ENCODE assay signal across 17 mouse cellular contexts in the genomic region with DNA sequence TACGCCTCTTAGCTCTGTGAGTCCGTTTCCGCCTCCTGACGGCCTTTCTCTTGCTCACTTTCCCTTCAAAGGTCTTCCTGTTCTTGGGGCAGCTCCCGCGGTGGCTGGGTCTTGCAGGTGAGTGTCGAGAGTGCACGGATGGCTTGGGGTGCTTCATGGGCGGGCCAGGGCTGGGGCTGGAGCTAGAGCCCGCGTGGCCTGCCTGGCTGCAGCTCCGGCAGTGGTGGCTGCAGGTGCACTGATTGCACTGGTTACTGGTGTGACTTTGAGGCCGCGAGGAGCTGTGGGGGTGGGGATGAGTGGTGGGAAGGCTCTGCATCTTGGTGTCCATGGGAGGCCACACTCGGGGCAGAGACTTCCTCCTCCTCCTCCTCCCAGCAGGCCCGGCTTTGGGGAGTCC. TPM values are rescaled to one million over a fixed set of nuclear protein-coding genes. Genes with fewer than 3 reads are reported as not detected.
DNase-seq lines count a peak whose midpoint lies in the region; ATAC-seq and TF ChIP-seq lines count a peak whose summit lies in the region.
"Had no signal": no experiment of that assay in that cellular context is flagged by ENCODE, and none has a peak within 500 bp of the region (broad histone marks: within the 10 kb centered on the region; RNA-seq: fewer than 3 reads in every experiment).

A gene (minus strand): TSS at position 390 of the 400 bp plus-strand sequence.

- no peak within 1 kb of the TSS; the same call in 1 of the 2 replicates for H3K9ac ChIP-seq in midbrain, postnatal 0 days (replicated peaks; ENCODE audit: low read length, poor library complexity, severe bottlenecking)
- H3K9ac ChIP-seq: midbrain, embryonic 12.5 days had no signal

- no peak within 1 kb of the TSS for H3K4me2 ChIP-seq in midbrain, postnatal 0 days (ENCODE audit: low read depth, low read length, poor library complexity, severe bottlenecking)
- H3K4me2 ChIP-seq: midbrain, embryonic 12.5 days had no signal

- H3K9me3 ChIP-seq in G1E (replicated peaks): peaks cover 7% of the 10 kb centered on the region
- H3K9me3 ChIP-seq in limb, embryonic 10.5 days (replicated peaks): no peaks in the 10 kb centered on the region
- H3K9me3 ChIP-seq in midbrain, postnatal 0 days (ENCODE audit: low read length): no peaks in the 10 kb centered on the region
- H3K9me3 ChIP-seq: midbrain, embryonic 12.5 days had no signal

- H3K36me3 ChIP-seq in spleen, adult 2 months (ENCODE audit: control insufficient read depth, insufficient read depth, low read length): no peaks in the 10 kb centered on the region
- H3K36me3 ChIP-seq in G1E (replicated peaks): peaks cover 14% of the 10 kb centered on the region
- H3K36me3 ChIP-seq in limb, embryonic 10.5 days: no peaks in the 10 kb centered on the region
- no peaks in the 10 kb centered on the region for H3K36me3 ChIP-seq in midbrain, postnatal 0 days (ENCODE audit: insufficient read depth, low read length)
- H3K36me3 ChIP-seq: midbrain, embryonic 12.5 days had no signal

- TF ChIP-seq CTCF in spleen, adult 2 months (IDR thresholded peaks at IDR 0.05; ENCODE audit: extremely low read depth, insufficient read depth, insufficient read length, insufficient replicate concordance): no peak
- no peak for TF ChIP-seq CTCF in G1E (IDR thresholded peaks at IDR 0.05; ENCODE audit: low read depth, low read length)
- no peak for TF ChIP-seq CTCF in midbrain, postnatal 0 days (IDR thresholded peaks at IDR 0.05)

- H3K27me3 ChIP-seq in spleen, adult 2 months (ENCODE audit: control insufficient read depth, insufficient read depth, low read length): no peaks in the 10 kb centered on the region
- peaks cover 34% of the 10 kb centered on the region for H3K27me3 ChIP-seq in G1E (ENCODE audit: insufficient read depth, low read length)
- H3K27me3 ChIP-seq in limb, embryonic 10.5 days (ENCODE audit: low read depth, poor library complexity, severe bottlenecking): peaks cover 8% of the 10 kb centered on the region
- no peaks in the 10 kb centered on the region for H3K27me3 ChIP-seq in midbrain, postnatal 0 days (ENCODE audit: insufficient read depth, low read length)

- 36% methylated on average over 16 of the region's 16 CpGs for WGBS in spleen, adult 2 months
- WGBS in limb, embryonic 10.5 days: 44% methylated on average over 16 of the region's 16 CpGs
- 55% methylated on average over 16 of the region's 16 CpGs for WGBS in midbrain, postnatal 0 days

- 0 out of 2 replicates have a peak within 1 kb of the TSS, but pooled peaks have one; percentile 55 for H3K27ac ChIP-seq in spleen, adult 2 months (ENCODE audit: insufficient read depth, low read length)
- H3K27ac ChIP-seq in limb, embryonic 10.5 days: 0 out of 2 replicates have a peak within 1 kb of the TSS, but pooled peaks have one; percentile 12
- no peak within 1 kb of the TSS for H3K27ac ChIP-seq in midbrain, postnatal 0 days (ENCODE audit: low read depth, low read length)
- H3K27ac ChIP-seq: midbrain, embryonic 12.5 days had no signal

- peak in 1 of 2 experiments; percentile 26 for DNase-seq in spleen, adult 2 months (ENCODE audit: low read depth in 1 of 2, low spot score in 2 of 2)
- DNase-seq in spleen, adult 12 weeks (ENCODE audit: low spot score): no peak
- DNase-seq in G1E (ENCODE audit: low spot score): no peak
- DNase-seq in limb, embryonic 10.5 days (ENCODE audit: low spot score): no peak
- peak; percentile 72 to 77 for DNase-seq in thymus, postnatal 36 days
- DNase-seq in adrenal gland, adult 2 months: no peak
- no peak for DNase-seq in midbrain, postnatal 0 days (ENCODE audit: low spot score)
- DNase-seq: left cerebral cortex, postnatal 4 days had no signal

- ATAC-seq in G1E (ENCODE audit: extremely low read depth, insufficient number of reproducible peaks, low FRiP score, poor library complexity, severe bottlenecking): no peak
- ATAC-seq in midbrain, postnatal 0 days (ENCODE audit: low FRiP score): no peak

- TF ChIP-seq POLR2A in spleen, adult 2 months (IDR thresholded peaks at IDR 0.05; ENCODE audit: low read depth, low read length): no peak

- no peak within 1 kb of the TSS for H3K4me3 ChIP-seq in spleen, adult 2 months (ENCODE audit: extremely low read depth, insufficient read depth, insufficient read length)
- H3K4me3 ChIP-seq in G1E (ENCODE audit: low read depth, low read length): peak within 1 kb of the TSS; percentile 11; the same call in 1 of the 2 replicates
- H3K4me3 ChIP-seq in limb, embryonic 10.5 days: no peak within 1 kb of the TSS
- no peak within 1 kb of the TSS for H3K4me3 ChIP-seq in midbrain, postnatal 0 days (ENCODE audit: low read depth, low read length)
- H3K4me3 ChIP-seq: erythroblast, embryonic 14.5 days; midbrain, embryonic 12.5 days had no signal

- H3K4me1 ChIP-seq in spleen, adult 2 months (ENCODE audit: control insufficient read depth, insufficient read depth, insufficient read length): peaks cover 12% of the 10 kb centered on the region
- peaks cover 61% of the 10 kb centered on the region for H3K4me1 ChIP-seq in G1E (ENCODE audit: insufficient read depth, low read depth, low read length)
- H3K4me1 ChIP-seq in limb, embryonic 10.5 days: peaks cover 47% of the 10 kb centered on the region
- 0 out of 2 replicates have a peak, but pooled peaks cover 2% of the 10 kb centered on the region for H3K4me1 ChIP-seq in midbrain, postnatal 0 days (ENCODE audit: insufficient read depth, low read length)

RNA-seq across cellular contexts. Expression of the gene that starts here (rescaled TPM):
- polyA plus RNA-seq in spleen, adult 2 months (2012; rRNA removed): 0.35 TPM in 1 of 2 replicates, not detected in the other
- total RNA-seq in G1E (2014; fragmentation: Nextera tagmentation) (not detected in 2 replicates), G1E (2017) (not detected in 2 replicates)
- polyA plus RNA-seq in G1E (2012): not detected in 2 replicates
- not detected in 2 replicates for polyA plus RNA-seq in limb, embryonic 10.5 days (2016; fragmentation: Nextera tagmentation; extraction: Ambion mirVana)
- total RNA-seq in adrenal gland, adult 2 months (2021): not detected
- not detected in 2 replicates for polyA plus RNA-seq in adrenal gland, adult 2 months (2012; rRNA removed)
- total RNA-seq in midbrain, postnatal 0 days (2014; rRNA removed): not detected in 2 replicates
- polyA plus RNA-seq in midbrain, postnatal 0 days (2015; fragmentation: Nextera tagmentation; extraction: Ambion mirVana): not detected in 2 replicates
- total RNA-seq: gastrocnemius, postnatal 4 days; left cerebral cortex, postnatal 4 days; MEL had no signal
- polyA plus RNA-seq: cortical plate, adult 2 months; erythroblast, embryonic 14.5 days; kidney, postnatal 0 days; liver, embryonic 16.5 days; midbrain, embryonic 12.5 days; neural tube, embryonic 11.5 days; stomach, postnatal 0 days had no signal

Comparison
In these comparisons a context has a peak if more than half of its experiments do, and no peak if none do; other contexts are left out.
1. DNase-seq: peak in thymus, postnatal 36 days (2 of 2); none in spleen, adult 12 weeks (single experiment), G1E (single experiment), limb, embryonic 10.5 days (single experiment), adrenal gland, adult 2 months (single experiment) and midbrain, postnatal 0 days (single experiment).